Comparison of ENCODE assay signal across 16 mouse cellular contexts in the genomic region with DNA sequence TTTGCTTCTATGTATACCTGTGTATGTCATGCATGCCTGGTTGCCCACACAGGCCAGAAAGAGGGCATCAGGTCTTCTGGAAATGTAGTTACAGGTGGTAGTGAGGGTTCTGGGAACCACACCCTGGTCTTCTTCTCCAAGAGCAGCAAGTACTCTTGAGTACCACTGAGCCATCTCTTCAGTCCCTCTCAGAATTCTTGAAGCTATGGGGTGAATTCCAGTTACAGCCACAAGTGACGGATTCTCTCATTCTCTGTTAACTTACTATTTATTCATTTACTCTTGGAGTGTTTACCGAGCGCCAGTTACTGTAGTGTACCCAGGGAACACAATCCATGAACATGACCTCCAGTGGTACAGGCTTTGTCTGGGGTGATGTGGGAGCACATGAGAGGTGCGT.
"Had no signal": no experiment of that assay in that cellular context is flagged by ENCODE, and none has a peak within 500 bp of the region (broad histone marks: within the 10 kb centered on the region; RNA-seq: fewer than 3 reads in every experiment).

No protein-coding gene starts in this region.

- H3K4me3 ChIP-seq: liver, embryonic 13.5 days; liver, embryonic 15.5 days; lung, embryonic 15.5 days; megakaryocyte, embryonic 14.5 days; midbrain, embryonic 12.5 days; midbrain, embryonic 15.5 days; neural tube, embryonic 12.5 days; stomach, embryonic 15.5 days had no signal

- H3K27ac ChIP-seq: liver, embryonic 13.5 days; liver, embryonic 15.5 days; lung, embryonic 15.5 days; macrophage; midbrain, embryonic 12.5 days; midbrain, embryonic 15.5 days; neural tube, embryonic 12.5 days; stomach, embryonic 15.5 days; stomach, postnatal 0 days had no signal

- H3K9me3 ChIP-seq: liver, embryonic 13.5 days; liver, embryonic 15.5 days; lung, embryonic 15.5 days; midbrain, embryonic 12.5 days; midbrain, embryonic 15.5 days; neural tube, embryonic 12.5 days; stomach, embryonic 15.5 days had no signal

- H3K36me3 ChIP-seq: liver, embryonic 13.5 days; liver, embryonic 15.5 days; lung, embryonic 15.5 days; midbrain, embryonic 12.5 days; midbrain, embryonic 15.5 days; neural tube, embryonic 12.5 days; stomach, embryonic 15.5 days had no signal

- DNase-seq: liver, embryonic 13.5 days; liver, postnatal 0 days; lung, adult 2 months; right cerebral cortex, postnatal 14 days; thymus, adult 2 months; thymus, postnatal 25 days; thymus, postnatal 4 days had no signal

- H3K4me2 ChIP-seq: liver, embryonic 13.5 days; liver, embryonic 15.5 days; lung, embryonic 15.5 days; midbrain, embryonic 12.5 days; midbrain, embryonic 15.5 days; neural tube, embryonic 12.5 days; stomach, embryonic 15.5 days had no signal

- H3K4me1 ChIP-seq: liver, embryonic 13.5 days; liver, embryonic 15.5 days; midbrain, embryonic 12.5 days; midbrain, embryonic 15.5 days; neural tube, embryonic 12.5 days; stomach, embryonic 15.5 days had no signal

- H3K9ac ChIP-seq: liver, embryonic 13.5 days; liver, embryonic 15.5 days; liver, postnatal 0 days; lung, embryonic 15.5 days; midbrain, embryonic 12.5 days; midbrain, embryonic 15.5 days; neural tube, embryonic 12.5 days; stomach, embryonic 15.5 days had no signal

- H3K27me3 ChIP-seq: liver, embryonic 13.5 days; liver, embryonic 15.5 days; lung, embryonic 15.5 days; megakaryocyte, embryonic 14.5 days; midbrain, embryonic 12.5 days; midbrain, embryonic 15.5 days; neural tube, embryonic 12.5 days; stomach, embryonic 15.5 days had no signal

- ATAC-seq: liver, postnatal 0 days; midbrain, embryonic 15.5 days had no signal
